Mouse (Mus musculus) spleen, adult 2 months (tissue): ENCODE measurements around the gene Tmem97.

Source experiments
- CTCF ChIP-seq: fragments of 200-500 bp; IDR thresholded peaks from 2 replicates; pipeline ENCODE4 v1.5.1; 2011; ENCODE audit warnings: mild to moderate bottlenecking, inconsistent platforms; ENCODE audit not compliant: insufficient read depth, insufficient read length, insufficient replicate concordance; ENCODE audit errors: extremely low read depth
- POLR2A ChIP-seq: fragments of 200-500 bp; IDR thresholded peaks from 2 replicates; pipeline ENCODE4 v1.6.1; 2011; ENCODE audit warnings: low read depth, low read length, inconsistent platforms

- TF ChIP-seq POLR2A, result no peak
- no peak for TF ChIP-seq CTCF
These were observed 25.7 kb downstream of the Tmem97 start for GRCm38 (mm10) chr11:78524838-78525237.
